Mouse (Mus musculus): ENCODE measurements around the gene Nav1. TPM values are rescaled to one million over a fixed set of nuclear protein-coding genes. Genes with fewer than 3 reads are reported as not detected.

Gene Nav1
- polyA plus RNA-seq, 1 experiment from 2014 or later, result 13.3 TPM

DNA sequence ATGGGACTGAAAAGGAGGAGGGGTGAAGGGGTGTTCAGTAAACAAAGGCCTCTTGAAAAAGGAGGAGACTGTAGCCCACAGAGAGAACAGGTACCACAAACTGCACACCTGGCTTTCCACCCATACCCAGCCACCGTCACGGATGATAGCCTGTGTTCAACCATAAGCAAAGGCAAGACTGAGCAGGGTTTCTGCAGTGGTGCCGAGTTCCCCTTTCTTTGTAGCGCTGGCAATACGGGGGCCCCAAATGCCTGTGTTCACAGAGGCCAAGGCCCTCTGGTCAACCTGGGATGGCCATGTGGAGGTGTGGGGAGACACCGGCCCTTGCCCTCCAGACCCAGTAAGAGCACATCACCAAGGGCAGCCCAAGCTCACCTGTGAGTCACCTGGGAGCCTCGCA, 70.3 kb downstream of the Nav1 start:
- ATAC-seq (ENCODE audit: low FRiP score) (no peak), DNase-seq (ENCODE audit: low spot score, missing footprints) (no peak)
- H3K9ac ChIP-seq (ENCODE audit: low read length), result no peak overlapping the region
- H3K27ac ChIP-seq (ENCODE audit: low read depth, low read length), result no peak overlapping the region
- H3K27me3 ChIP-seq (ENCODE audit: control insufficient read depth, insufficient read depth, low read length), result no peaks in the 10 kb centered on the region
- no peak overlapping the region for H3K4me3 ChIP-seq (ENCODE audit: low read depth, low read length)
- H3K9me3 ChIP-seq (ENCODE audit: control insufficient read depth, low read length), result no peaks in the 10 kb centered on the region
- no peak overlapping the region for H3K4me2 ChIP-seq
- WGBS, result 91% methylated on average over 7 of the region's 7 CpGs
- H3K4me1 ChIP-seq (ENCODE audit: control insufficient read depth, insufficient read depth, low read length), result peaks cover 3% of the 10 kb centered on the region; the same call in 1 of the 2 replicates
- H3K36me3 ChIP-seq (ENCODE audit: control insufficient read depth, insufficient read depth, low read length), result no peaks in the 10 kb centered on the region

DNA sequence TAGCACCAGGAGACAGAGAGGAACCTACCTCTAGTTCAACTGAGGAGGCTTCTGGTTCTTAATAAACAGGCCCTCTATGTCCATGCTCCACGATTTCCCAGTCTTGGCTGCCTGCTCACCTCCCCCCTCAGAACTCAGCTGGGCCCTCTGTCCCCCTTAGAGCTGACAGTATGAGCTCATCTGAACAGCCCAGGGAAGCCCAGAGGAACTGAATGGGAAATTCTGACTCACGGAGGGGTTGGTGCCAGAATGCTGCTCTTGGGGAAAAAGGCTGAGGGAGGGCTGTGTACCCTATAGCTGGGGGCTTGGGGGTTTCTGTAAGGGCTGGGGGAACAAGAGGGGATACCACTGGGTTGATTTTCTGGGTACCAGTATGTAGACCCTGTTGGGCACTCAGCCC, 70.8 kb downstream of the Nav1 start:
- no peak overlapping the region for H3K9ac ChIP-seq (ENCODE audit: low read length)
- WGBS, result 55% methylated on average over 2 of the region's 2 CpGs
- H3K4me1 ChIP-seq (ENCODE audit: control insufficient read depth, insufficient read depth, low read length), result peaks cover 3% of the 10 kb centered on the region; the same call in 1 of the 2 replicates
- no peaks in the 10 kb centered on the region for H3K9me3 ChIP-seq (ENCODE audit: control insufficient read depth, low read length)
- ATAC-seq (ENCODE audit: low FRiP score) (no peak), DNase-seq (ENCODE audit: low spot score, missing footprints) (no peak)
- H3K4me2 ChIP-seq, result no peak overlapping the region
- H3K36me3 ChIP-seq (ENCODE audit: control insufficient read depth, insufficient read depth, low read length), result no peaks in the 10 kb centered on the region
- no peak overlapping the region for H3K4me3 ChIP-seq (ENCODE audit: low read depth, low read length)
- no peaks in the 10 kb centered on the region for H3K27me3 ChIP-seq (ENCODE audit: control insufficient read depth, insufficient read depth, low read length)
- no peak overlapping the region for H3K27ac ChIP-seq (ENCODE audit: low read depth, low read length)

DNA sequence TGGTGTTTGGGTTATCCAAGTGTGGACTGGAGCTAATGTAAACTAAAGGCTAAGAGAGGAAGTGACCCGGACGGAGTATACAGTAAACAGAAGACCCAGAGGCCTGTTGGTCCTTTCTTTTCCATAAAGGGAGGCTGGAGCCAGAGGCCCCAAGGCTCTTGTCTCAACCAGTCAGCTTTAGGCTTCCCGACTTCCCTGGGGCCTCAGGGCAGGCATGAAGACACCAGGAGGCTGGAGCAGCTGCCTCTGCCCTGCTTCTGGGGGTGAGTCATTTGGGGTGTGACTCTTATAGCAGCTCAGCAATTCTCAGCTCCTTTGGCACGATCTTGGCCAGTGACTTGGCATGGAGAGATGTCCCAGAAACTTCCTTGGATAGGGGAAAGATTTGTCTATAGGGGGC, 71.8 kb downstream of the Nav1 start:
- no peak overlapping the region for H3K27ac ChIP-seq (ENCODE audit: low read depth, low read length)
- DNase-seq (ENCODE audit: low spot score, missing footprints), result no peak
- no peak overlapping the region for H3K4me2 ChIP-seq
- H3K27me3 ChIP-seq (ENCODE audit: control insufficient read depth, insufficient read depth, low read length), result no peaks in the 10 kb centered on the region
- ATAC-seq (ENCODE audit: low FRiP score), result no peak
- H3K4me1 ChIP-seq (ENCODE audit: control insufficient read depth, insufficient read depth, low read length), result peaks cover 3% of the 10 kb centered on the region; the same call in 1 of the 2 replicates
- H3K9ac ChIP-seq (ENCODE audit: low read length), result no peak overlapping the region
- WGBS, result 46% methylated on average over 4 of the region's 4 CpGs
- H3K9me3 ChIP-seq (ENCODE audit: control insufficient read depth, low read length), result no peaks in the 10 kb centered on the region
- no peak overlapping the region for H3K4me3 ChIP-seq (ENCODE audit: low read depth, low read length)
- H3K36me3 ChIP-seq (ENCODE audit: control insufficient read depth, insufficient read depth, low read length), result no peaks in the 10 kb centered on the region

DNA sequence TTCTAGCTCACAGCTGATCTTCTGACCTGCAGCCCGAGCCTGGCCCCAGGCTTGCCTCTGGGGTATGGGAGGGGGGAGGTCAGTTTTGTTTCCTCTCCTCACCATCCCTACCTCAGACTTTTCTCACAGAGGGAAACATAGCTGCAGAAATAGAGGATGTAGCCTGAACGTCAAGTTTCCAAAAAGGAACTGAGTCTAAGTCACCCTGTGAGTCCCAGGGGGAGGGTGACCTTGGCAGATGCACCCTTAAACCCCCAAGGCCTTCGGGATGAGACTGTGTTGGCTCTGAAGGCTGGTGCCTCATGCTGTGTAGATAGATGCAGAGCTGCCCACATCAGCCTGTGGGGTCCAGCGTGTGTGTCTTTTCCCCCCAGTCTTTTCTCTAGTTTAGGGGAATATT, 72.3 kb downstream of the Nav1 start:
- no peaks in the 10 kb centered on the region for H3K27me3 ChIP-seq (ENCODE audit: control insufficient read depth, insufficient read depth, low read length)
- no peak overlapping the region for H3K4me2 ChIP-seq
- WGBS, result 66% methylated on average over 4 of the region's 4 CpGs
- no peaks in the 10 kb centered on the region for H3K36me3 ChIP-seq (ENCODE audit: control insufficient read depth, insufficient read depth, low read length)
- H3K9me3 ChIP-seq (ENCODE audit: control insufficient read depth, low read length), result no peaks in the 10 kb centered on the region
- H3K9ac ChIP-seq (ENCODE audit: low read length), result no peak overlapping the region
- H3K27ac ChIP-seq (ENCODE audit: low read depth, low read length), result no peak overlapping the region
- DNase-seq (ENCODE audit: low spot score, missing footprints) (no peak), ATAC-seq (ENCODE audit: low FRiP score) (no peak)
- H3K4me3 ChIP-seq (ENCODE audit: low read depth, low read length), result no peak overlapping the region
- H3K4me1 ChIP-seq (ENCODE audit: control insufficient read depth, insufficient read depth, low read length), result peaks cover 3% of the 10 kb centered on the region; the same call in 1 of the 2 replicates

DNA sequence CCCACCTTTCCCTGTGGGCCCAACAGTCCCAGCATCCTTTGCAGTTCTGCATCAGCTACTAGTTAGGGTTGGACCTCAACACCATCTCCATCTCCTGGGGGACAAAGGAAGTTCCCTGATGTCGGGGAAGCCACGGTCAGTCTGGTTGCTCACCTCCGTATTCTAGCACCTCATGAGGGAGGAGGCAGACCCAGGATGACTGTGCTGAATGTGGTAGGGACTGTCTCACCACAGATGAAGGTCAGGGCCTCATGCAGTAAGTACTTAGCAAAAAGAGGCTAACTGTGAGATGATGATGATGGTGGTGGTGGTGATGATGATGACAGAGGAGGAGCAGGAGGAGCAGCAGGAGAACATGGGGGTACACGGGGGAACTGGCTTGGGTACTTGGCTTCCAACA, 73.0 kb downstream of the Nav1 start:
- no peaks in the 10 kb centered on the region for H3K36me3 ChIP-seq (ENCODE audit: control insufficient read depth, insufficient read depth, low read length)
- H3K4me2 ChIP-seq, result no peak overlapping the region
- 96% methylated on average over 4 of the region's 4 CpGs for WGBS
- H3K27ac ChIP-seq (ENCODE audit: low read depth, low read length), result no peak overlapping the region
- no peak overlapping the region for H3K4me3 ChIP-seq (ENCODE audit: low read depth, low read length)
- H3K9ac ChIP-seq (ENCODE audit: low read length), result no peak overlapping the region
- H3K27me3 ChIP-seq (ENCODE audit: control insufficient read depth, insufficient read depth, low read length), result no peaks in the 10 kb centered on the region
- no peaks in the 10 kb centered on the region for H3K9me3 ChIP-seq (ENCODE audit: control insufficient read depth, low read length)
- ATAC-seq (ENCODE audit: low FRiP score) (no peak), DNase-seq (ENCODE audit: low spot score, missing footprints) (no peak)
- peaks cover 3% of the 10 kb centered on the region; the same call in 1 of the 2 replicates for H3K4me1 ChIP-seq (ENCODE audit: control insufficient read depth, insufficient read depth, low read length)

DNA sequence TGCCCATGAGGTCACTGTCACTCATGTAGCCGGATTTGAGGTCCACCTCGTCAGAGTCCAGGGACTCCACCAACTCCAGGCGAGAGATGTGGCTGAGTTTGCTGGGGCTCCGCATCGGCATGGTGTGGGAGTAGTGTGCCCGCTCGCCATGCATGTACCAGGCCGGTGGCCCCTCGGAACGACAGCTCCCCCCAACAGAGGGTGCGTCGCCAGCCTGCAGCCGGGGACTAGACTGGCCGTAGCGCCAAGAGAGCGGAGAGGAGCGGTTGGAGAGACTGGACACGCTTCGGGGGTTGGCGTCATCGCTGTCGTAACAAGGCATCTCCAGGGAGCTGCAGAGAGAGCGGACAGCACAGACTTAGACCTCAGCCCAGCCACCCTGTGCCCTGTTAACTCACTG, 74.7 kb downstream of the Nav1 start:
- WGBS, result 93% methylated on average over 23 of the region's 23 CpGs
- DNase-seq (ENCODE audit: low spot score, missing footprints) (no peak), ATAC-seq (ENCODE audit: low FRiP score) (no peak)
- Histone ChIP-seq H3K9me3 (ENCODE audit: control insufficient read depth, low read length) (no peaks in the 10 kb centered on the region), H3K27ac (ENCODE audit: low read depth, low read length) (no peak overlapping the region), H3K9ac (ENCODE audit: low read length) (no peak overlapping the region), H3K4me1 (ENCODE audit: control insufficient read depth, insufficient read depth, low read length) (peaks cover 3% of the 10 kb centered on the region; the same call in 1 of the 2 replicates), H3K4me3 (ENCODE audit: low read depth, low read length) (no peak overlapping the region), H3K4me2 (no peak overlapping the region), H3K36me3 (ENCODE audit: control insufficient read depth, insufficient read depth, low read length) (no peaks in the 10 kb centered on the region), H3K27me3 (ENCODE audit: control insufficient read depth, insufficient read depth, low read length) (no peaks in the 10 kb centered on the region)

DNA sequence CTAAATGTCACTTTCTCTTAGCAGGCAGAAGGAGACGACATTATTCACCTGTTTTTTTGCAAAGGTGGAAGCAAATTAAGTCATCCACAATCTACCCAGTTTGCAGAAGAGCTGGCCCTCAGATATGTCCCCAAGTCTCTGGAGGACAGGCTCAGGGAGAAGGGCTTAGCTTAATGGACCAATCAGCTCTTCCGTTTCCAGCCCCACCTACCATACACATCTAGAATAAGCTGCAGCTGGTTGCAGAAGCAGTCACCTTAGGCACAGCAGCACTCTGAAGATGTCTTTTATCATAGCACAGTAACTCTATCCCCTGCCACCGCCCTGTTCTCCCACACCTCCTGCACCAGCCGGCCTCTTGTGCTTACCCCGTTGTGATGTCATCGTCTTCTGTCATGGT, 75.1 kb downstream of the Nav1 start:
- 86% methylated on average over 6 of the region's 6 CpGs for WGBS
- ATAC-seq (ENCODE audit: low FRiP score), result no peak
- Histone ChIP-seq H3K4me3 (ENCODE audit: low read depth, low read length) (no peak overlapping the region), H3K9ac (ENCODE audit: low read length) (no peak overlapping the region), H3K27ac (ENCODE audit: low read depth, low read length) (no peak overlapping the region), H3K27me3 (ENCODE audit: control insufficient read depth, insufficient read depth, low read length) (no peaks in the 10 kb centered on the region), H3K4me1 (ENCODE audit: control insufficient read depth, insufficient read depth, low read length) (peaks cover 3% of the 10 kb centered on the region; the same call in 1 of the 2 replicates), H3K36me3 (ENCODE audit: control insufficient read depth, insufficient read depth, low read length) (no peaks in the 10 kb centered on the region), H3K4me2 (no peak overlapping the region), H3K9me3 (ENCODE audit: control insufficient read depth, low read length) (no peaks in the 10 kb centered on the region)
- DNase-seq (ENCODE audit: low spot score, missing footprints), result no peak

DNA sequence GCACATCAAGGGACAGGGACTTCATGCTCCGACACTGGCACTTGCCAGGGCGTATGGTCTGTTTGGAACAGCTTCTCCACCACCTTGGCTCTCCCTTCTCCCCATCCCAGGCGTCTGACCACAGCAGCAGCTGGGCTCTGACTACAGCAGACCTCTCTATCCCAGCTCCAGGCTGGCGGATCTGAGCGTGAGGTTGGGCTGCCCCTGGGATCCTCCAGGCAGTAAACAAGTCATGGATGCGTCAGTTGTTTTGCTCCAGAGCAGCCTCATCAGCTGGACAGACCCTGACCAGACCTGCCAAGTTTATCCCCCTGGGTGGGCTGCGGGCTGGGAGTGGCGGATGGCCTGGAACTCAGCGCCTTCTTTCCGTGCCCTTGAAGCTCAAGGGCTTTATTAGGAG, 76.0 kb downstream of the Nav1 start:
- Histone ChIP-seq H3K36me3 (ENCODE audit: control insufficient read depth, insufficient read depth, low read length) (no peaks in the 10 kb centered on the region), H3K9me3 (ENCODE audit: control insufficient read depth, low read length) (no peaks in the 10 kb centered on the region), H3K4me2 (no peak overlapping the region), H3K27ac (ENCODE audit: low read depth, low read length) (no peak overlapping the region), H3K27me3 (ENCODE audit: control insufficient read depth, insufficient read depth, low read length) (no peaks in the 10 kb centered on the region), H3K4me1 (ENCODE audit: control insufficient read depth, insufficient read depth, low read length) (peaks cover 3% of the 10 kb centered on the region; the same call in 1 of the 2 replicates), H3K4me3 (ENCODE audit: low read depth, low read length) (no peak overlapping the region), H3K9ac (ENCODE audit: low read length) (no peak overlapping the region)
- no peak for DNase-seq (ENCODE audit: low spot score, missing footprints)
- 73% methylated on average over 10 of the region's 10 CpGs for WGBS
- no peak for ATAC-seq (ENCODE audit: low FRiP score)

DNA sequence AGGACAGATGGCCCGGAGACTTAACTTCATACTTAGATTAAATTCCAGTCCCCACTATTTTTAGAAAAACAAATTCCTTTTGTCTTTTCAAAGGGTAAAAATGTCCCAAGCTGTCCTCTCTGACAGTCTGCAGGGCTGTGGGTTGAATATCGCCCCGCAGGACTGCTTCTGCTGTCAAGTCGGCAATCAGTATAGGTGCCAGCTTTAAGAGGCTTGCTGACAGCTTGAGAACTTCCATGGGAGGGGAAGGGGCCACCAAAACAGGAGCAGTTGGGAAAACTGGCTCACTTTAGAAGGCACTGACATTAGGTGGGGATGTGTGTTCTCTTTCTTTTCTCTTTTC, 82.6 kb downstream of the Nav1 start:
- Histone ChIP-seq H3K9me3 (ENCODE audit: control insufficient read depth, low read length) (no peaks in the 10 kb centered on the region), H3K9ac (ENCODE audit: low read length) (no peak overlapping the region), H3K4me3 (ENCODE audit: low read depth, low read length) (no peak overlapping the region), H3K36me3 (ENCODE audit: control insufficient read depth, insufficient read depth, low read length) (no peaks in the 10 kb centered on the region), H3K4me1 (ENCODE audit: control insufficient read depth, insufficient read depth, low read length) (no peaks in the 10 kb centered on the region), H3K4me2 (no peak overlapping the region), H3K27ac (ENCODE audit: low read depth, low read length) (no peak overlapping the region), H3K27me3 (ENCODE audit: control insufficient read depth, insufficient read depth, low read length) (no peaks in the 10 kb centered on the region)
- DNase-seq (ENCODE audit: low spot score, missing footprints), result no peak
- ATAC-seq (ENCODE audit: low FRiP score), result no peak
- WGBS, result 81% methylated on average over 4 of the region's 4 CpGs

All from midbrain, embryonic 11.5 days (tissue).